Mouse (Mus musculus): ENCODE results near the gene C1qb.
A peak's percentile ranks its signal among the peaks of the same experiment; 100 is the strongest.

C1qb gene

DNA sequence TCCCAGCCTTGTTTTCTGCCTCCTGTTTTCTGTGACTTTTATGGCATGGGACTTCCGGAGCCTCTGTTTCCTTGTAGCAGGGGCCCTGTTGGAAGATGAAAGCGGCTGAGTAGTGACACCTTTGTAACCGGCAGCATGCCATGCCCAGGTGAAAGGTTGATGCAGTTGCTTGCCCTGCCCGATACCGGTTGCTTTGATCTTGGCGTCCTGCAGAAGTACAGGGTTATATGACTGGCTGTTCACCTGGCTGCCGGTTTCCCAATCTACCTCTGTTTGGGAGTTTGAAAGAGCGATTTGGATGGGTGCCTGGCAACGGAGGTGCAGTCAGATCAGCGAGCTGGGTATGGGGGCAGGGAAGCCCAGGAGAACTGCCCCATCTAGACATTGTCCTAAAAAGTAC, 43.2 kb downstream of the C1qb start:
- no peak for DNase-seq (ENCODE audit: low spot score)

DNA sequence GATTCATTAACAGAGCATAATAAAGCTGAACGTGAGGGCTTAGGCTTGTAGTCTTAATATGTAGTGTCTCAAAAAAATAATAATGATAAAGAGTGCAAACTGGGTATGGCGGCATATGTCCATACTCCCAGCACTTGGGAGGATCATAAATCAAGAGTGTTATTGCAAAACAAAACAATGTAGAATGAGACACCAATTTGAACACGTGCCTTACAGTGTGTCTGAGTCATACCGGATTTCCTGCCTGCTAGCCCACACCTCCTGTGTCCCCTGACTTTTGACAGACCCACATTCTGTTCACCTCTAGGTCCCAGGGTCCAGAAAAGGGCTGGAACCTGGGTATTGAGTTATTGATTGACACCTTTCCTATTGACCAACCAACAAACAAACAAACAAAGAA, 44.0 kb downstream of the C1qb start:
- DNase-seq (ENCODE audit: low spot score): no peak

GRCm38 (mm10) chr4:136841056-136841455, 44.9 kb downstream of the C1qb start:
- DNase-seq (ENCODE audit: low spot score): peak; percentile 94

DNA sequence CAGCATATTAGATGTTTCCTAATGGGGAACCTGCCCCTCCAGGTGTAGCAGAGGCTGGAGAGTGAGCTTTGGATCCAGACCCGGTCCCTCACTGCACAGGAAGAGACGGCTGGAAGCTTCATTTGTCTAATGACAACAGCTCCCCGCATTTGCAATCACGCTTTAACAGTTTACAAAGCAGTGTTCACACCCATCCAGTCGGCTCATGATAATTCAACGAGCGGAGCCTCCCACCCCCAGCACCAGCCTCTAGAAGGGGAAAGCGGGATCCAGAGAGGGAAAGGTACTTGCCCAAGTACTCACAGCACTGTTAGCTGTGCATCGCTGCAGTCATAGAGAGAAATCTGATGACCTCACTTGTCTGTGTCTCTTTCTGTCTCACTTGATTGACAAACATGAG, 47.5 kb downstream of the C1qb start:
- no peak for DNase-seq (ENCODE audit: low spot score)

DNA sequence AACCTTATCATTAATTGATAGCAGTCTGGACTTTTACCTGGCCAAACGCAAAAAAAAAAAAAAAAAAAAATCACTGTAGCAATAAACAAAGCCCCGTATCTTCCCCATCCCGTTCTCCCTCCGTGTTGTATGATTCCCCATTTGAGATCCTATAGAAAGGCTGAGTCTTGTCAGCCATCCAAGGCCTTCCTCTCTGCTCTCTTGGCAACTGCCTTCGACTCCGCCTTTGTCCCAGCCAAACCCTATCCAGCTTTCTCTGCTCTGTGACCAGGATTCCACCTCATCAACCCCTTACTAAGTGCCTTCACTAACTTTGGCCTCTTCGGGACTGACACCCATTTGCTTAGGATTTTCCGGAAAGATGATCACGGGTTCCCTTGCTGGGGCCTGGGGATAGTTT, 48.0 kb downstream of the C1qb start:
- DNase-seq (ENCODE audit: low spot score): no peak

GRCm38 (mm10) chr4:136836387-136836931, 49.5 kb downstream of the C1qb start:
- DNase-seq (ENCODE audit: low spot score): peak; percentile 81

- peak; percentile 80 for DNase-seq (ENCODE audit: low spot score)
Observed at GRCm38 (mm10) chr4:136835621-136836386, 50.2 kb downstream of the C1qb start, which contains the start of gene Ephb2. Ephb2 (minus strand) TSS chr4:136835988.

DNA sequence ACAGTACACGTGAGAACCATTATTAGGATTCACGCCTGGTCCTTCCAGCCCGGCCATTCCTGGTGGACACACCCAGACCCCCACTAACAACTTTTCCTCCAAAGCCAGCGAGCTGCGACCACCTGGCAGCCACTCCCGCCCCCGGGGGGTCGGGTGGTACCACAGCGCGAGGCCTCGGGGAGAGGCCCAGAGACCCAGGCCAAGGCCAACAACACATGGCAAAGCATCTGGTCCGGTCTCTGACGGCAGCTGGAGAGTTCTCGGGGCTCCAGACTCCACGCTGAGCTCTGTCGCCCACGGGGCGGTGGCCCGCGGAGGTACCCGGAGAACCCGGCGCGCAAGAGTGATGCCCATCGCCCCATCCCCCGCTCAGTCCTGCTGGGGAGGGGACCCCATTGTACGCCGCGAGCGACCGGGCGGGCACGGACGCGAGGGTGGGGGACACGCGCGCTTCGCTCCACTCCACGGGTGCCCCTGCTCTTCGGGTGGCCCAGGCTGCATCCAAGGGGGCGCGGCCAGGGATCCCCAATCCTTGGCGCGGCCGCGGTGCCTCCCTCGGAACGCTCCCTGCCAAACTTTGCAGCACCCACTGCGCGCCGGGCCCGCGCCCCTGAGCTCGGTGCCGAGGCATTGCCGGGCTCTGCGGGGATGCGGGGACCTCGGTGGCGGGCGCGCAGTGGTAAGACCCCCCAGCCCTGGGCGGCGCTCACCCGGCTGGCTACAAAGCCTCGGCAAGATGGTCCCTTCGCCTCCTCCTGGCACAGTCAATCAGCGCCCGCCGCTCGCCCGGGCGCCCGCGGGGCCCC, 51.0 kb downstream of the C1qb start:
- DNase-seq (ENCODE audit: low spot score): no peak

- DNase-seq (ENCODE audit: low spot score): peak; percentile 43
Observed at GRCm38 (mm10) chr4:136834439-136834814, 51.6 kb downstream of the C1qb start.

- no peak for DNase-seq (ENCODE audit: low spot score)
Observed at GRCm38 (mm10) chr4:136833619-136834351, 52.2 kb downstream of the C1qb start.

DNA sequence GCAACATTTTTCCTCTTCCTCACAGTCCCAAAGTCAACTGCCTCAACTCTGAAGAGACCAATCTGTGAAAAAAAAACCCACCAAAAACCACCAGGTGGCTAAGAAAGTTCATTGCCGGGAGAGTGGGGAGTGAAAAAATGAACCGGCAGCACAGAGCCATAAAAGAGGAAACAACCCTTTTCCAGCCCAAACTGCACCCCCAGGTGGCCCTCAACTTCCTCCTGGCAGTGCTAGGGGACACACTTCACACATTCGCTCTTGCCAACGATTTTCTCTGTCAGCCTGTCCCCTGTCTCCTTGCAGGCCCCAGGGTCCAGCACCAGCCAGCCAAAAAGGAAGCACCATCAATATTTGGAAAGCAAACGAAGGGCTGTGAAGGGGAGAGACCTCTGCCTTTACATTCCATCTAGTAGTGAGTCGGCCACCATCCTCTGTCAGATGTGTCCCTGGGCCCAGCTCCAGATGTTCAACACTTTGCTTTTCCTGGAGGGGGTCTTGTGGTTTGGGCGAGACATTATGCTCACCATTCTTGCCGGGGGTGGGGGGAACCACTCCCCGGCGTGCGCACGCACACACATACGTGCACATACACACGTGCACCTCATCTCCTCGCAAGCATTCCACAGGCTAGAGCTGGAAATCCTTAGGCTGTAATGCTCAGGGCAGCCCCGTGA, 53.3 kb downstream of the C1qb start:
- DNase-seq (ENCODE audit: low spot score): no peak

DNA sequence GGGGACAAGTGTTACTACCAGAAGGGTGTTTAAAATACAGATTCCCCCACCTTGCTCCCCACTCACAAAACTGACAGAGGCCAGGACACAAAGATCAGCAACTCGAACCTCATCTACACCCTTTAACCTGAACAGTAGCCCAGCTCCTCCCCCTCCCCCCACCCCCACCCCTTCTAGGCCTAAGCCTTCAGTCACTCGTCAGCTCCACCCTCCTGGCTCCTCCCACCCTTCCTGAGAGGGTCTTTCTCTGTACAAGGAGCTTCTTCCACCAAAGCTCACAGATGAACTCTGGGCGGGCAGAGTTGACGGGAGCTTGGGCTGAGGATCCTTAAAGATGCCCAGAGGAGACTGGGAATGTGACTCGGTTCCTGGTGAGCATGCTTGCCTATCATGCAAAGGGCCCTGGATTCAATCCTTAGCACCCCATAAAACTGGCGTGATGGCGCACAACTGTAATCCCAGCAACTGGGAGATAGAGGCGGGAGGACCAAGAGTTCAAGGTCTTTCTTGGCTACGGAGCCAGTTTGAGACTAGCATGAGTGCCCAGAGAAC, 55.6 kb downstream of the C1qb start:
- peak; percentile 69 for DNase-seq (ENCODE audit: low spot score)

All from embryo, embryonic 10.5 days (tissue).